Mouse (Mus musculus) hindbrain, embryonic 11.5 days (tissue): ENCODE measurements at regions not wholly inside any gene's neighbourhood (a gene's known extent, or its start where the extent isn't known, plus 50 kb on each side); places are given as distances from the start of the nearest gene placed in this dataset.

Experiments used
- ATAC-seq: fragments of 200-750 bp; cut with Nextera tagmentation; 2 replicates; pipeline ENCODE4 v1.8.0; 2017; ENCODE audit warnings: mild to moderate bottlenecking, moderate TSS enrichment, moderate library complexity; ENCODE audit not compliant: low FRiP score
- DNase-seq: peaks from one replicate; pipeline ENCODE4 v3.0.0-alpha.2; 2015; ENCODE audit warnings: low spot score
- H3K27ac ChIP-seq: fragments of 300-500 bp; sonication (generic); 2 replicates; pipeline ENCODE4 v1.5.1; 2014; ENCODE audit warnings: mild to moderate bottlenecking, low read depth, low read length
- H3K27me3 ChIP-seq: fragments of 300-500 bp; sonication (generic); 2 replicates; pipeline ENCODE4 v1.6.1; 2014; ENCODE audit warnings: mild to moderate bottlenecking, low read length, moderate library complexity, mixed read lengths; ENCODE audit not compliant: control insufficient read depth, insufficient read depth
- H3K36me3 ChIP-seq: fragments of 300-500 bp; sonication (generic); 2 replicates; pipeline ENCODE4 v1.6.1; 2014; ENCODE audit warnings: mild to moderate bottlenecking, low read length, moderate library complexity, mixed read lengths; ENCODE audit not compliant: control insufficient read depth, insufficient read depth
- H3K4me1 ChIP-seq: fragments of 300-500 bp; sonication (generic); replicated peaks from 2 replicates; pipeline ENCODE4 v1.6.1; 2014; ENCODE audit warnings: low read length, mixed read lengths; ENCODE audit not compliant: control insufficient read depth, insufficient read depth
- H3K4me2 ChIP-seq: fragments of 300-500 bp; sonication (generic); replicated peaks from 2 replicates; pipeline ENCODE4 v1.6.1; 2014; ENCODE audit warnings: mild to moderate bottlenecking, low read depth, low read length
- H3K4me3 ChIP-seq: fragments of 300-500 bp; sonication (generic); 2 replicates; pipeline ENCODE4 v1.5.1; 2014; ENCODE audit warnings: low read depth, low read length
- H3K9ac ChIP-seq: fragments of 300-500 bp; sonication (generic); 2 replicates; pipeline ENCODE4 v1.6.1; 2014; ENCODE audit warnings: low read depth, low read length
- H3K9me3 ChIP-seq: fragments of 300-500 bp; sonication (generic); 2 replicates; pipeline ENCODE4 v1.6.1; 2016; ENCODE audit warnings: low read length; ENCODE audit not compliant: control insufficient read depth
- WGBS: fragments of 180-500 bp; shearing (Covaris S2); extraction: QIAGEN DNeasy Blood & Tissue Kit; methylation state at CpG from one replicate; pipeline ENCODE4 v1.1.7; 2014; 5-methylcytosine and 5-hydroxymethylcytosine counted together

DNA sequence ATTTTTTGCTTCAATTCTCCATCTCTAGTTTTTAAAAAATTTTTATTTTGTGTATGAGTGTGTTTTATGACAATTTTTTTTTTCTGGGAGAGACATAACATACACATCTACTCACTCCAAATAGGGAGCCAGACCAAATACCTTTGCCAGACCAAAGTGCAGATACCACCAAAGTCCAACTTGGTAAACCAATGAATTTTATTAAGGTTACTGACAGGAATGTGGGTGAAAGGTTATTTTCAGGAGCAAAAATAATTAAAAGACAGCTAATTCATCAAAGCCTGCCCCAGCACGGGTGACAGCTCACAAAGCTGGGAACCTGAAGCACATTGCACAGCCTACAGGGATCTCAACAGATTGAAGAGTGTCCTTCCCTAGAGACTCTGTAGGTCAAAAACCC, 146.6 kb upstream of the Smim15 start:
- H3K36me3 ChIP-seq: no peaks in the 10 kb centered on the region
- no peaks in the 10 kb centered on the region for H3K9me3 ChIP-seq
- H3K4me3 ChIP-seq: no peak overlapping the region
- no peak overlapping the region for H3K9ac ChIP-seq
- WGBS: 65% methylated on average over 1 of the region's 1 CpGs
- H3K27me3 ChIP-seq: no peaks in the 10 kb centered on the region
- DNase-seq (no peak), ATAC-seq (no peak)
- H3K4me1 ChIP-seq: no peaks in the 10 kb centered on the region
- H3K4me2 ChIP-seq: no peak overlapping the region
- H3K27ac ChIP-seq: no peak overlapping the region

DNA sequence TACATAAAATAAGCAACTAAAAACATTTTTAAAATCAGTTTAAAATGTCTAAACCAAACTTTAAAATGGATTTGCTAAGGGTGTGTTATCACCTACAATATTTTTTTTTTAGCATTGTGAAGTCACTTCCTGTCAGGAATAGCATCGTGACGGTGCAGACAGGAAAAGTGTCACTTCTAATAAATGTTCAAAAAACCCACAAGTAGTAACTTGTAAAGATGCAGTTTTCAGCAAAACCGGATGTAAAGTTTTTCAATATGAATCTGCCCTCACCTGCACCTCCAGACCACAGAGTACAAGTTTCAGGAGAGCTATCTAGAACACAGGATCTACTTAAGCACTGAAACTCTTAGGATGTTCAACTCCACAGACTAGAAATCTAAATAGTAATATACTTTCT, 147.1 kb upstream of the Smim15 start:
- no peak overlapping the region for H3K4me2 ChIP-seq
- H3K27me3 ChIP-seq: no peaks in the 10 kb centered on the region
- no peaks in the 10 kb centered on the region for H3K9me3 ChIP-seq
- H3K4me1 ChIP-seq: no peaks in the 10 kb centered on the region
- no peaks in the 10 kb centered on the region for H3K36me3 ChIP-seq
- H3K9ac ChIP-seq: no peak overlapping the region
- H3K27ac ChIP-seq: no peak overlapping the region
- DNase-seq (no peak), ATAC-seq (no peak)
- no peak overlapping the region for H3K4me3 ChIP-seq
- WGBS: 86% methylated on average over 3 of the region's 3 CpGs

DNA sequence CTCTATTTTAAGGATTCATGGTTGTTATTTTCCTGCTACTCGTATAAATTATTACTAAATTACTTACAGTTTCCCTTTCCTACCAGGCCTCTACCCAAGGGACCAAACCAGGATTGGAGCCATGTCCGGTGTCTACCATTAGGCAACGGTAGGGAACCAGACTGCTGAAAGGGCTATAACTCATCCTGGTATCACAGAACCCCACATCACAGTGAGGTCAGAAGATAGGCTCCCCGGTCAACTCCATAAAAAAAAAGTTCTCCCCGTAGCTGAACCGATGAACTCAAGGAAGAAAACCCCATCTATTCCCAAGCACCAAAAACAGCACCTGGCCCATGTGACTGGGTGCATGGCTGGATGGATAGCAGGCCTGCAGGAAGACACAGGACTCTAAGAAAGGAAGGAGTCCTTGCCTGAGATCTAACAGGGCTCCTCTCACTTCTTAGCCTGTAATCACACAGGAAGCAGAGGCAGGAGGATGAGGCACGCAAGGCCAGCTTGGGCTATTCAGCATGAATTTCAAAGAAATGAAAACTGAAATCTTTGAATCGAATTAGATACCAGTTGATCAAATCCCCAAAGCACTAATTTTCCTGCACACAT, 150.6 kb upstream of the Smim15 start:
- WGBS: 94% methylated on average over 8 of the region's 8 CpGs
- Histone ChIP-seq H3K4me2 (no peak overlapping the region), H3K27ac (no peak overlapping the region), H3K4me1 (0 out of 2 replicates have a peak, but pooled peaks cover 2% of the 10 kb centered on the region), H3K9me3 (no peaks in the 10 kb centered on the region), H3K9ac (no peak overlapping the region), H3K27me3 (no peaks in the 10 kb centered on the region), H3K4me3 (no peak overlapping the region), H3K36me3 (no peaks in the 10 kb centered on the region)
- DNase-seq (no peak), ATAC-seq (no peak)

GRCm38 (mm10) chr13:107893081-107893480, 151.2 kb upstream of the Smim15 start:
- no peaks in the 10 kb centered on the region for H3K36me3 ChIP-seq
- 97% methylated on average over 4 of the region's 4 CpGs for WGBS
- no peak for DNase-seq
- no peaks in the 10 kb centered on the region for H3K27me3 ChIP-seq
- H3K4me1 ChIP-seq: 0 out of 2 replicates have a peak, but pooled peaks cover 2% of the 10 kb centered on the region
- no peak overlapping the region for H3K4me2 ChIP-seq
- ATAC-seq: no peak
- no peaks in the 10 kb centered on the region for H3K9me3 ChIP-seq
- no peak overlapping the region for H3K27ac ChIP-seq
- H3K9ac ChIP-seq: no peak overlapping the region
- no peak overlapping the region for H3K4me3 ChIP-seq

DNA sequence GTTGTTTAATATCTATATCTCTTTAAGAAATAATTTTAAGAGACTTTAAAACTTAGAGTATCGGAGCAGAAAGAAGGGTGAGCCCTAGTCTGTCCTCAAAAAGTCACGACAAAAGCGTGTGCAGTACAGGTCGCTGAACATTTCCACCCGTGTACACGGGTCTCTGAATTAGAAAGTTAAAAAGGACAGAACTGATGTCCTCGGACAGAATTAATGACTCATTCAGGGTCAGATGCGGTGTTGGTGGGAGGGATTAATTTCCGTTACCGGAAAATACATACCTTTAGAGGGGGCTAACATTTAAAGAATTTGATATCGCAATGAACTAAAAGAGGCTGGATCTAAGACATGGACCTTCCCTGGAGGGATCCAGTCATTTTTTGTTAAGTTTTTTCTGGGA, 152.3 kb upstream of the Smim15 start:
- no peak for DNase-seq
- H3K9me3 ChIP-seq: no peaks in the 10 kb centered on the region
- H3K4me2 ChIP-seq: peak overlapping the region; percentile 66
- peak overlapping the region; percentile 78 for H3K4me3 ChIP-seq
- no peak overlapping the region for H3K27ac ChIP-seq
- peaks cover 4% of the 10 kb centered on the region; the same call in 1 of the 2 replicates for H3K4me1 ChIP-seq
- H3K27me3 ChIP-seq: no peaks in the 10 kb centered on the region
- no peaks in the 10 kb centered on the region for H3K36me3 ChIP-seq
- WGBS: 15% methylated on average over 11 of the region's 11 CpGs
- H3K9ac ChIP-seq: no peak overlapping the region; the same call in 1 of the 2 replicates
- ATAC-seq: no peak

DNA sequence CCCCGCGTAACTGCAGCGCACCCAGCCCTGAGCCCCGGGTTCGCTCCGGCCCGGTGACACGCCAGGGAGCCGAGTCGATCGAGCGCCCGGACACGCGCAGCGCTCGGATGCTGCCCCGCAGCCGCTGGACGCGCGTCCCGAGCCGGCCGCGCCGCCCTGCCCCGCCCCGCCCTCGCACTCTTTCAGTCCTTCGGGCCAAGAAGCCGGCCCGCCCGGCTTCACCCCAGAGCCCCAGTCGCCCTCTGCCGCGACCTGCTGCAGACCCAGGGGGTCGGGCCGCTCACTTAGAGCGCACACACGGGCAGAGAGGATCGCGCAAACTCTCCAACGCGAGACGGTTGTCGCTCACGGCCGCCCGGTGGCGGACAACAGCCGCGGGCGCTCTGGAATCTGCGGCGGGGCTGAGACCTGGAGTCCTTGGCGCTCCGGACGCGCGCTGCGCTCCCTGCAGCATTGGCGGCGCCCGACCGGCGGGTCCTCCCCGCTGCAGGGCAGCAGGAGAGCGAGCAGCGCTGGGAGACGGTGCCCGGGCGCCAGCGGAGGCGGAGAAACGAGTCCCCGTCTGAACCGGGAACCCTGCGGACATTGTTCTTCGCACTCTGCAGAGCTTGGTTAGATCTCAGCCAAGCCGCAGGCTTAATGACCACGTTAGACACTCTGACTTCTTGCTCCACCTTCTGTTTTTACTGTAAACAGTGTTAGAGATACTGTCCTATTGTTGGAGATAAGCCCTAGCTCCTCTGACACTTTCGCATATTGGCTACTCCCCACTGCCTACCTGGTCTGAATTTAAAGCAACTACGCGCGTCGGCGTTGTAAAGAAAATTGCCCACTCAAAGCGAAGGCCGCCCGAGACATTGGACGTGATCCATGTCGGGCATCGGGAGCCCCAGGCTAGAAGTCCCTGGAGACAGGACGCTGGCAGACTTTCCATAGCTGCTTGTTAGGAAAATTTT, 153.1 kb upstream of the Smim15 start:
- ATAC-seq: no peak; the same call in none of the 2 replicates
- H3K27me3 ChIP-seq: no peaks in the 10 kb centered on the region
- under 1% methylated on average over 88 of the region's 95 CpGs for WGBS

GRCm38 (mm10) chr13:107889985-107890865, 154.0 kb upstream of the Smim15 start:
- no peaks in the 10 kb centered on the region for H3K27me3 ChIP-seq
- peak; percentile 100 for DNase-seq
- under 1% methylated on average over 75 of the region's 90 CpGs for WGBS
- peak overlapping the region; percentile 98 for H3K9ac ChIP-seq
- peak overlapping the region; percentile 78 for H3K4me3 ChIP-seq
- no peaks in the 10 kb centered on the region for H3K36me3 ChIP-seq
- H3K27ac ChIP-seq: peak overlapping the region; percentile 99
- peak; percentile 94 for ATAC-seq
- H3K4me2 ChIP-seq: peak overlapping the region; percentile 66
- no peaks in the 10 kb centered on the region for H3K9me3 ChIP-seq
- H3K4me1 ChIP-seq: peaks cover 7% of the 10 kb centered on the region; the same call in 1 of the 2 replicates

More for the DNA sequence above, 153.1 kb upstream of the Smim15 start:
- Histone ChIP-seq H3K4me3 (peak overlapping the region; percentile 78), H3K27ac (peak overlapping the region; percentile 99), H3K9me3 (no peaks in the 10 kb centered on the region), H3K4me1 (peaks cover 7% of the 10 kb centered on the region; the same call in 1 of the 2 replicates), H3K36me3 (no peaks in the 10 kb centered on the region), H3K9ac (peak overlapping the region; percentile 90), H3K4me2 (peak overlapping the region; percentile 66)
- DNase-seq: peak; percentile 84

GRCm38 (mm10) chr13:107889588-107889984, 154.7 kb upstream of the Smim15 start:
- peak; percentile 62 for DNase-seq
- H3K27me3 ChIP-seq: no peaks in the 10 kb centered on the region
- no peak overlapping the region; the same call in 1 of the 2 replicates for H3K4me2 ChIP-seq
- 1% methylated on average over 14 of the region's 66 CpGs for WGBS
- H3K4me1 ChIP-seq: peaks cover 7% of the 10 kb centered on the region; the same call in 1 of the 2 replicates
- H3K36me3 ChIP-seq: no peaks in the 10 kb centered on the region
- H3K27ac ChIP-seq: peak overlapping the region; percentile 97
- peak overlapping the region; percentile 78 for H3K4me3 ChIP-seq
- H3K9me3 ChIP-seq: no peaks in the 10 kb centered on the region
- H3K9ac ChIP-seq: peak overlapping the region; percentile 98
- no peak for ATAC-seq
